Mouse (Mus musculus): ENCODE measurements around the gene Uqcr10.

DNA sequence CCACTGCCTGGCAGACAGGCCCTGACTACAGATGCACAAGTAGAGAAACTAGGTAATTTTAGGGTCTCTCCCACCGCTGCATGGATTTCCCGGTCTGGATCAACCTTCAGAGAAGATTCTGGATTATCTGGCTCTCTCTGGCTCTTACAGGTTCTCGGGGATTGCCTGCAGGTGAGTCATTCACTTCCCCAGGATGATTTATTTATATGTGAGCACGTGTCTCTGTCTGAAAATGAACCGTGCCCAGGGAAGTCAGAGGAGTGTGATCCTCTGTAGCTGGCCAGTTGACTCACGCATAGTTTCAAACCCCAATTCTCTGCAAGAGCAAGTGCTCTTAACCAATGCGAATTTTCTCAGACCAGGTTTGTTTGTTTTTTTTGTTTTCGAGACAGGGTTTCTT, 3.4 kb downstream of the Uqcr10 start:
- no peak for TF ChIP-seq CTCF (IDR thresholded peaks at IDR 0.05; ENCODE audit: low read depth)
- TF ChIP-seq EP300 (IDR thresholded peaks at IDR 0.05; ENCODE audit: low read depth) = no peak
